Mouse (Mus musculus): Measurements from ENCODE around the gene Rab43.

- TF ChIP-seq POLR2AphosphoS2 (IDR thresholded peaks at IDR 0.05; ENCODE audit: insufficient read length, low read depth) = no peak
- no peak for TF ChIP-seq CEBPB (IDR thresholded peaks at IDR 0.05; ENCODE audit: insufficient read depth, poor library complexity, severe bottlenecking)
- no peak for TF ChIP-seq POLR2A (IDR thresholded peaks at IDR 0.05; ENCODE audit: insufficient read length, low read depth)
- no peak for TF ChIP-seq REST (IDR thresholded peaks at IDR 0.05; ENCODE audit: insufficient read depth, insufficient read length)
- TF ChIP-seq MAX (IDR thresholded peaks at IDR 0.05; ENCODE audit: low read depth) = no peak
- TF ChIP-seq TCF12 (IDR thresholded peaks at IDR 0.05; ENCODE audit: insufficient read depth, poor library complexity, severe bottlenecking) = no peak
- no peak for TF ChIP-seq USF1 (IDR thresholded peaks at IDR 0.05; ENCODE audit: low read depth)
Observed at GRCm38 (mm10) chr6:87853446-87853845, 41.5 kb upstream of the Rab43 start.

Measured in myocyte (in vitro differentiated cells).